9 mouse cellular contexts compared by ENCODE assay signal in the genomic region with DNA sequence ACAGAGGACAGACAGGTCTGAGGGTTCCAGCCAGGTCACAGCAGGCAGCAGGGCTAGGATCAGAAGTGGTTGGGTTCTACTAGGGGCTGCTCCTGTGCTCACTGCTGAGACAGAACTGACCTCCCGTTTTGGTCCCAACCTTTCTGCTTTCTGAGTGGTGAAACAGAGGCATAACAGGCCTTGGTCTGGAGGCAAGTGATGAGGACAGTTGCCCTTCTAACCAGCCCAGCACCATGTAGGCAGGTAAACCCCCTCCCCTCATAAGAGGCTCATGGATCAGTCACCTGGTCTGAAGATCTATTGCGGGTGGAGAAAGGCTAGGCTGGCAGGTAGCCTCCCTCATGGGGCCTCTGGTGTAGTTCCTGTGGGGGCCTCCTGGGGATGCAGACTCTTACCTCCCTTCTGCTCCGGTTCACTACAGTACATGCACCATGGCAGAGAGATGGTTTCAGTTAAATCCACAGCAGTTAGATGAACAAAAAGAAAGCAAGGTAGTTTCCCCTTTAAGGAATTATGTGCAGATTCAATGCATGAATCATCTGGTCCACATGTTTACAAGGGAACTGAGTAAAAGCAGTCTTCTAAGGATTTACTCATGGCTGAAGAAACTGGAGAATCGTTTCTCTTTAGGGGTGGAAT.
DNase-seq lines count a peak whose midpoint lies in the region; ATAC-seq and TF ChIP-seq lines count a peak whose summit lies in the region.
"Had no signal": no experiment of that assay in that cellular context is flagged by ENCODE, and none has a peak within 500 bp of the region (broad histone marks: within the 10 kb centered on the region; RNA-seq: fewer than 3 reads in every experiment).

No protein-coding gene starts in this region.

- peaks cover 19% of the 10 kb centered on the region for H3K4me1 ChIP-seq in heart, embryonic 11.5 days (ENCODE audit: control insufficient read depth, insufficient read depth, low read length)
- H3K4me1 ChIP-seq in bone marrow, adult 2 months (ENCODE audit: control insufficient read depth, insufficient read depth, low read length): peaks cover 12% of the 10 kb centered on the region
- H3K4me1 ChIP-seq in hindbrain, embryonic 12.5 days: peaks cover 12% of the 10 kb centered on the region
- peaks cover 5% of the 10 kb centered on the region for H3K4me1 ChIP-seq in midbrain, embryonic 14.5 days (ENCODE audit: control insufficient read depth, insufficient read depth, low read length)

- no peak overlapping the region for H3K4me3 ChIP-seq in heart, embryonic 11.5 days (ENCODE audit: low read depth, low read length)
- no peak overlapping the region for H3K4me3 ChIP-seq in bone marrow, adult 2 months (replicated peaks; ENCODE audit: control insufficient read depth, low read depth, low read length)
- H3K4me3 ChIP-seq in hindbrain, embryonic 12.5 days: no peak overlapping the region
- no peak overlapping the region for H3K4me3 ChIP-seq in midbrain, embryonic 14.5 days (replicated peaks; ENCODE audit: low read depth, low read length)

- no peak for TF ChIP-seq POLR2A in bone marrow, adult 2 months (IDR thresholded peaks at IDR 0.05; ENCODE audit: borderline replicate concordance, control insufficient read depth, low read depth, low read length)

- DNase-seq in heart, adult 8-10 months (ENCODE audit: low spot score): no peak
- no peak for DNase-seq in midbrain, embryonic 14.5 days
- no peak for DNase-seq in cerebellum, adult 9-10 months
- no peak for DNase-seq in kidney, adult 9 months
- DNase-seq in layer of hippocampus, adult 8-10 months (ENCODE audit: low spot score in 2 of 2): no peak
- DNase-seq: cerebellum, adult 8-10 months had no signal

- H3K27ac ChIP-seq in heart, embryonic 11.5 days (ENCODE audit: low read depth, low read length): peak overlapping the region; percentile 65
- peak overlapping the region; percentile 32; the same call in 1 of the 2 replicates for H3K27ac ChIP-seq in bone marrow, adult 2 months (ENCODE audit: control insufficient read depth, insufficient read depth, low read depth, low read length, poor library complexity)
- H3K27ac ChIP-seq in hindbrain, embryonic 12.5 days: peak overlapping the region; percentile 55
- peak overlapping the region; percentile 32 for H3K27ac ChIP-seq in midbrain, embryonic 14.5 days (replicated peaks; ENCODE audit: low read depth, low read length)

- H3K4me2 ChIP-seq in heart, embryonic 11.5 days: peak overlapping the region; percentile 3; the same call in 1 of the 2 replicates
- no peak overlapping the region for H3K4me2 ChIP-seq in hindbrain, embryonic 12.5 days (replicated peaks)
- H3K4me2 ChIP-seq in midbrain, embryonic 14.5 days (ENCODE audit: low read length): no peak overlapping the region

- H3K36me3 ChIP-seq in heart, embryonic 11.5 days (ENCODE audit: control insufficient read depth, insufficient read depth, low read length): no peaks in the 10 kb centered on the region
- no peaks in the 10 kb centered on the region for H3K36me3 ChIP-seq in hindbrain, embryonic 12.5 days
- H3K36me3 ChIP-seq in midbrain, embryonic 14.5 days (ENCODE audit: control insufficient read depth, insufficient read depth, low read length): no peaks in the 10 kb centered on the region

- H3K9ac ChIP-seq in heart, embryonic 11.5 days (ENCODE audit: low read depth, low read length): no peak overlapping the region
- H3K9ac ChIP-seq in hindbrain, embryonic 12.5 days: no peak overlapping the region
- H3K9ac ChIP-seq in midbrain, embryonic 14.5 days (replicated peaks; ENCODE audit: low read length): no peak overlapping the region

- peak; percentile 44; the same call in 1 of the 2 replicates for ATAC-seq in heart, embryonic 11.5 days (replicated peaks; ENCODE audit: insufficient number of reproducible peaks, low FRiP score, low TSS enrichment)
- ATAC-seq in hindbrain, embryonic 12.5 days (ENCODE audit: low FRiP score): peak; percentile 55
- peak; percentile 34; the same call in 1 of the 2 replicates for ATAC-seq in midbrain, embryonic 14.5 days (ENCODE audit: low FRiP score, low TSS enrichment)

- WGBS in heart, embryonic 11.5 days (ENCODE audit: insufficient replicate concordance): 37% methylated on average over 4 of the region's 4 CpGs
- 18% methylated on average over 4 of the region's 4 CpGs for WGBS in bone marrow, adult 2 months
- 50% methylated on average over 4 of the region's 4 CpGs for WGBS in hindbrain, embryonic 12.5 days
- WGBS in midbrain, embryonic 14.5 days: 55% methylated on average over 4 of the region's 4 CpGs

- no peaks in the 10 kb centered on the region for H3K9me3 ChIP-seq in heart, embryonic 11.5 days (replicated peaks; ENCODE audit: control insufficient read depth, low read length)
- H3K9me3 ChIP-seq in hindbrain, embryonic 12.5 days (replicated peaks): no peaks in the 10 kb centered on the region
- no peaks in the 10 kb centered on the region for H3K9me3 ChIP-seq in midbrain, embryonic 14.5 days (ENCODE audit: control insufficient read depth, low read length)

- no peak for TF ChIP-seq CTCF in bone marrow, adult 2 months (IDR thresholded peaks at IDR 0.05; ENCODE audit: control insufficient read depth, insufficient read depth, low read length)

- no peaks in the 10 kb centered on the region for H3K27me3 ChIP-seq in heart, embryonic 11.5 days (ENCODE audit: control insufficient read depth, insufficient read depth, low read length)
- no peaks in the 10 kb centered on the region for H3K27me3 ChIP-seq in hindbrain, embryonic 12.5 days
- no peaks in the 10 kb centered on the region for H3K27me3 ChIP-seq in midbrain, embryonic 14.5 days (ENCODE audit: control insufficient read depth, insufficient read depth, low read length)
